Mouse (Mus musculus) lung, postnatal 14 days (tissue): ENCODE results near the gene Cyp51.
"Not testable (repeated sequence)": the region's sequence is repeated elsewhere in the genome, so short reads cannot be mapped to it uniquely, and the experiment has no call there.

Experiments
- DNase-seq: peaks from one replicate; pipeline ENCODE4 v3.0.0; 2021

Cyp51 gene

GRCm38 (mm10) chr5:4104341-4105040 is at the start of gene Cyp51:
Gene Cyp51, minus strand, starts transcription at chr5:4104746.
- peak; percentile 87 for DNase-seq

- no peak for DNase-seq
Measured at GRCm38 (mm10) chr5:4112570-4113098, 8.1 kb upstream of the Cyp51 start.

GRCm38 (mm10) chr5:4107056-4107455 is 2.5 kb upstream of the Cyp51 start:
- not testable (repeated sequence) for DNase-seq

GRCm38 (mm10) chr5:4105651-4106186 is 1.2 kb upstream of the Cyp51 start:
- no peak for DNase-seq

GRCm38 (mm10) chr5:4103626-4104340 is 763 bp downstream of the Cyp51 start:
- no peak for DNase-seq

- DNase-seq: no peak
Measured at GRCm38 (mm10) chr5:4101770-4102169, 2.8 kb downstream of the Cyp51 start.

- DNase-seq: no peak
Measured at GRCm38 (mm10) chr5:4101031-4101430, 3.5 kb downstream of the Cyp51 start.

- DNase-seq: no peak
Measured at GRCm38 (mm10) chr5:4094471-4094870, 10.1 kb downstream of the Cyp51 start.

GRCm38 (mm10) chr5:4088190-4088589 is 16.4 kb downstream of the Cyp51 start:
- no peak for DNase-seq

- DNase-seq: no peak
Measured at GRCm38 (mm10) chr5:4086309-4086708, 18.2 kb downstream of the Cyp51 start.

GRCm38 (mm10) chr5:4084948-4085347 is 19.6 kb downstream of the Cyp51 start:
- no peak for DNase-seq

GRCm38 (mm10) chr5:4081513-4081912 is 23.0 kb downstream of the Cyp51 start:
- no peak for DNase-seq

GRCm38 (mm10) chr5:4080861-4081260 is 23.7 kb downstream of the Cyp51 start:
- no peak for DNase-seq

- no peak for DNase-seq
Measured at GRCm38 (mm10) chr5:4079086-4079485, 25.5 kb downstream of the Cyp51 start.

- DNase-seq: peak; percentile 3
Measured at GRCm38 (mm10) chr5:4067203-4067602, 37.3 kb downstream of the Cyp51 start.

GRCm38 (mm10) chr5:4066476-4067115 is 38.0 kb downstream of the Cyp51 start:
- DNase-seq: no peak

GRCm38 (mm10) chr5:4060313-4060712 is 44.2 kb downstream of the Cyp51 start:
- no peak for DNase-seq

- DNase-seq: no peak
Measured at GRCm38 (mm10) chr5:4040922-4041321, 63.6 kb downstream of the Cyp51 start.

GRCm38 (mm10) chr5:4040372-4040771 is 64.2 kb downstream of the Cyp51 start:
- DNase-seq: peak; percentile 6

- DNase-seq: no peak
Measured at GRCm38 (mm10) chr5:4039351-4039750, 65.2 kb downstream of the Cyp51 start.

GRCm38 (mm10) chr5:4036686-4037085 is 67.9 kb downstream of the Cyp51 start:
- DNase-seq: no peak

GRCm38 (mm10) chr5:4031846-4032245 is 72.7 kb downstream of the Cyp51 start:
- DNase-seq: no peak
